Mouse (Mus musculus) heart, embryonic 13.5 days (tissue): ENCODE data around the gene Agap2. TPM values are rescaled to one million over a fixed set of nuclear protein-coding genes. Genes with fewer than 3 reads are reported as not detected.
A peak's percentile ranks its signal among the peaks of the same experiment; 100 is the strongest.

Experiments used
- ATAC-seq: fragments of 200-750 bp; cut with Nextera tagmentation; 2 replicates; pipeline ENCODE4 v1.8.0; 2017; ENCODE audit warnings: moderate TSS enrichment; ENCODE audit not compliant: insufficient number of reproducible peaks, low FRiP score, low TSS enrichment; ENCODE audit errors: extremely low read depth
- H3K27ac ChIP-seq: fragments of 300-500 bp; sonication (generic); replicated peaks from 2 replicates; pipeline ENCODE4 v1.5.1; 2015; ENCODE audit warnings: moderate library complexity, mild to moderate bottlenecking, inconsistent platforms
- H3K27me3 ChIP-seq: fragments of 300-500 bp; sonication (generic); replicated peaks from 2 replicates; pipeline ENCODE4 v1.6.1; 2015; ENCODE audit warnings: mild to moderate bottlenecking, inconsistent platforms
- H3K36me3 ChIP-seq: fragments of 300-500 bp; sonication (generic); 2 replicates; pipeline ENCODE4 v1.6.1; 2015; ENCODE audit warnings: mild to moderate bottlenecking, inconsistent platforms
- H3K4me1 ChIP-seq: fragments of 300-500 bp; sonication (generic); 2 replicates; pipeline ENCODE4 v1.6.1; 2015; ENCODE audit warnings: inconsistent platforms
- H3K4me2 ChIP-seq: fragments of 300-500 bp; sonication (generic); 2 replicates; pipeline ENCODE4 v1.6.1; 2015; ENCODE audit warnings: inconsistent platforms, mild to moderate bottlenecking, moderate library complexity
- H3K4me3 ChIP-seq: fragments of 300-500 bp; sonication (generic); 2 replicates; pipeline ENCODE4 v1.5.1; 2015; ENCODE audit warnings: moderate library complexity, mild to moderate bottlenecking, inconsistent platforms
- H3K9ac ChIP-seq: fragments of 300-500 bp; sonication (generic); 2 replicates; pipeline ENCODE4 v1.6.1; 2015; ENCODE audit warnings: inconsistent platforms, mild to moderate bottlenecking, moderate library complexity
- H3K9me3 ChIP-seq: fragments of 300-500 bp; sonication (generic); 2 replicates; pipeline ENCODE4 v1.6.1; 2016; ENCODE audit warnings: inconsistent platforms
- WGBS: fragments of 180-500 bp; shearing (Covaris S2); methylation state at CpG from one replicate; pipeline ENCODE4 v1.1.7; 2015; ENCODE audit warnings: mixed read lengths; 5-methylcytosine and 5-hydroxymethylcytosine counted together
- polyA plus RNA-seq: library from polyadenylated mRNA; unstranded; fragments of >200 nt; fragmentation: Nextera tagmentation; extraction: Ambion mirVana; gene quantifications from 2 replicates; pipeline ENCODE4 v1.2.1, GENCODE M21; 2015

Agap2 gene
- polyA plus RNA-seq, 1 experiment from 2014 or later: not detected

- peak overlapping the region; percentile 53 for H3K4me3 ChIP-seq
- peak overlapping the region; percentile 76 for H3K4me2 ChIP-seq
- H3K4me1 ChIP-seq: peaks cover 40% of the 10 kb centered on the region
- peak overlapping the region; percentile 69 for H3K9ac ChIP-seq
- no peaks in the 10 kb centered on the region for H3K36me3 ChIP-seq
- whole genome bisulfite sequencing: 1% methylated on average over 32 of the region's 49 CpGs
- no peak for ATAC-seq
- no peak overlapping the region for H3K27ac ChIP-seq
- peaks cover 93% of the 10 kb centered on the region for H3K27me3 ChIP-seq
- no peaks in the 10 kb centered on the region for H3K9me3 ChIP-seq
Measured at GRCm38 (mm10) chr10:127078677-127079575, 3.8 kb downstream of the Agap2 start.

GRCm38 (mm10) chr10:127079665-127080391, 4.7 kb downstream of the Agap2 start:
- peaks cover 100% of the 10 kb centered on the region for H3K27me3 ChIP-seq
- H3K9me3 ChIP-seq: no peaks in the 10 kb centered on the region
- H3K4me2 ChIP-seq: peak overlapping the region; percentile 76
- 4% methylated on average over 65 of the region's 70 CpGs for WGBS
- H3K27ac ChIP-seq: no peak overlapping the region
- H3K4me3 ChIP-seq: peak overlapping the region; percentile 53
- H3K9ac ChIP-seq: peak overlapping the region; percentile 69
- no peak for ATAC-seq
- no peaks in the 10 kb centered on the region for H3K36me3 ChIP-seq
- peaks cover 40% of the 10 kb centered on the region for H3K4me1 ChIP-seq

GRCm38 (mm10) chr10:127080901-127081780, 6.1 kb downstream of the Agap2 start:
- Histone ChIP-seq H3K4me1 (peaks cover 40% of the 10 kb centered on the region), H3K9ac (peak overlapping the region; percentile 15; the same call in 1 of the 2 replicates), H3K9me3 (no peaks in the 10 kb centered on the region), H3K36me3 (no peaks in the 10 kb centered on the region), H3K4me3 (peak overlapping the region; percentile 39), H3K4me2 (peak overlapping the region; percentile 61), H3K27ac (no peak overlapping the region), H3K27me3 (peaks cover 96% of the 10 kb centered on the region)
- WGBS: 2% methylated on average over 48 of the region's 48 CpGs
- ATAC-seq: no peak

- no peak for ATAC-seq
- H3K9me3 ChIP-seq: no peaks in the 10 kb centered on the region
Measured at GRCm38 (mm10) chr10:127081996-127082620, 7.0 kb downstream of the Agap2 start.

GRCm38 (mm10) chr10:127083292-127083914, 8.3 kb downstream of the Agap2 start:
- Histone ChIP-seq H3K27me3 (peaks cover 96% of the 10 kb centered on the region), H3K9me3 (no peaks in the 10 kb centered on the region), H3K4me1 (peaks cover 37% of the 10 kb centered on the region), H3K4me3 (no peak overlapping the region), H3K4me2 (no peak overlapping the region), H3K9ac (no peak overlapping the region), H3K27ac (no peak overlapping the region), H3K36me3 (no peaks in the 10 kb centered on the region)
- no peak for ATAC-seq
- WGBS: 24% methylated on average over 8 of the region's 8 CpGs

More at GRCm38 (mm10) chr10:127081996-127082620, 7.0 kb downstream of the Agap2 start:
- peak overlapping the region; percentile 61 for H3K4me2 ChIP-seq
- no peak overlapping the region for H3K4me3 ChIP-seq
- 31% methylated on average over 8 of the region's 8 CpGs for WGBS
- H3K36me3 ChIP-seq: no peaks in the 10 kb centered on the region
- H3K27ac ChIP-seq: no peak overlapping the region
- H3K27me3 ChIP-seq: peaks cover 96% of the 10 kb centered on the region
- no peak overlapping the region for H3K9ac ChIP-seq
- H3K4me1 ChIP-seq: peaks cover 40% of the 10 kb centered on the region

GRCm38 (mm10) chr10:127083915-127084306, 8.8 kb downstream of the Agap2 start:
- ATAC-seq: no peak
- H3K4me2 ChIP-seq: no peak overlapping the region
- no peaks in the 10 kb centered on the region for H3K9me3 ChIP-seq
- no peak overlapping the region for H3K9ac ChIP-seq
- peaks cover 96% of the 10 kb centered on the region for H3K27me3 ChIP-seq
- H3K4me1 ChIP-seq: peaks cover 32% of the 10 kb centered on the region
- WGBS: 36% methylated on average over 5 of the region's 5 CpGs
- H3K27ac ChIP-seq: no peak overlapping the region
- H3K36me3 ChIP-seq: no peaks in the 10 kb centered on the region
- H3K4me3 ChIP-seq: no peak overlapping the region

GRCm38 (mm10) chr10:127085052-127085451, 10.0 kb downstream of the Agap2 start:
- Histone ChIP-seq H3K4me1 (peaks cover 20% of the 10 kb centered on the region), H3K36me3 (no peaks in the 10 kb centered on the region), H3K27ac (no peak overlapping the region), H3K4me2 (no peak overlapping the region), H3K4me3 (no peak overlapping the region), H3K9me3 (no peaks in the 10 kb centered on the region), H3K9ac (no peak overlapping the region), H3K27me3 (peaks cover 96% of the 10 kb centered on the region)
- ATAC-seq: no peak
- 77% methylated on average over 9 of the region's 9 CpGs for WGBS

- 65% methylated on average over 6 of the region's 6 CpGs for WGBS
- H3K27ac ChIP-seq: no peak overlapping the region
- peaks cover 17% of the 10 kb centered on the region for H3K4me1 ChIP-seq
- no peak overlapping the region for H3K9ac ChIP-seq
- H3K36me3 ChIP-seq: no peaks in the 10 kb centered on the region
- no peaks in the 10 kb centered on the region for H3K9me3 ChIP-seq
- no peak overlapping the region for H3K4me2 ChIP-seq
- no peak for ATAC-seq
- peaks cover 96% of the 10 kb centered on the region for H3K27me3 ChIP-seq
- H3K4me3 ChIP-seq: no peak overlapping the region
Measured at GRCm38 (mm10) chr10:127085633-127086032, 10.5 kb downstream of the Agap2 start.

GRCm38 (mm10) chr10:127090560-127091411, 15.7 kb downstream of the Agap2 start:
- peak overlapping the region; percentile 31 for H3K4me3 ChIP-seq
- H3K4me2 ChIP-seq: peak overlapping the region; percentile 43
- no peaks in the 10 kb centered on the region for H3K9me3 ChIP-seq
- ATAC-seq: no peak
- peaks cover 5% of the 10 kb centered on the region; the same call in 1 of the 2 replicates for H3K36me3 ChIP-seq
- no peak overlapping the region for H3K9ac ChIP-seq
- WGBS: 8% methylated on average over 57 of the region's 57 CpGs
- H3K27me3 ChIP-seq: peaks cover 78% of the 10 kb centered on the region
- H3K27ac ChIP-seq: no peak overlapping the region
- peaks cover 29% of the 10 kb centered on the region for H3K4me1 ChIP-seq
